Mouse (Mus musculus) neural tube, embryonic 15.5 days (tissue): ENCODE data around the gene Psmb6. TPM values are rescaled to one million over a fixed set of nuclear protein-coding genes. Genes with fewer than 3 reads are reported as not detected.
A peak's percentile ranks its signal among the peaks of the same experiment; 100 is the strongest.
"Not testable (repeated sequence)": the region's sequence is repeated elsewhere in the genome, so short reads cannot be mapped to it uniquely, and the experiment has no call there.

Experiments used
- ATAC-seq: fragments of 200-750 bp; cut with Nextera tagmentation; 2 replicates; pipeline ENCODE4 v1.8.0; 2017; ENCODE audit warnings: mild to moderate bottlenecking, moderate TSS enrichment, moderate library complexity; ENCODE audit not compliant: low FRiP score
- H3K27ac ChIP-seq: fragments of 300-500 bp; sonication (generic); replicated peaks from 2 replicates; pipeline ENCODE4 v1.5.1; 2015; ENCODE audit warnings: mild to moderate bottlenecking, inconsistent platforms
- H3K27me3 ChIP-seq: fragments of 300-500 bp; sonication (generic); replicated peaks from 2 replicates; pipeline ENCODE4 v1.6.1; 2015; ENCODE audit warnings: inconsistent platforms
- H3K36me3 ChIP-seq: fragments of 300-500 bp; sonication (generic); 2 replicates; pipeline ENCODE4 v1.6.1; 2015; ENCODE audit warnings: inconsistent platforms
- H3K4me1 ChIP-seq: fragments of 300-500 bp; sonication (generic); 2 replicates; pipeline ENCODE4 v1.6.1; 2015; ENCODE audit warnings: inconsistent platforms
- H3K4me2 ChIP-seq: fragments of 300-500 bp; sonication (generic); 2 replicates; pipeline ENCODE4 v1.6.1; 2015; ENCODE audit warnings: inconsistent platforms, mild to moderate bottlenecking, moderate library complexity
- H3K4me3 ChIP-seq: fragments of 300-500 bp; sonication (generic); replicated peaks from 2 replicates; pipeline ENCODE4 v1.5.1; 2015; ENCODE audit warnings: mild to moderate bottlenecking, inconsistent platforms
- H3K9ac ChIP-seq: fragments of 300-500 bp; sonication (generic); replicated peaks from 2 replicates; pipeline ENCODE4 v1.6.1; 2015; ENCODE audit warnings: mild to moderate bottlenecking, inconsistent platforms
- H3K9me3 ChIP-seq: fragments of 300-500 bp; sonication (generic); replicated peaks from 2 replicates; pipeline ENCODE4 v1.6.1; 2016; ENCODE audit warnings: inconsistent platforms
- WGBS: fragments of 180-500 bp; shearing (Covaris S2); methylation state at CpG from one replicate; pipeline ENCODE4 v1.1.7; 2015; ENCODE audit warnings: mixed read lengths; 5-methylcytosine and 5-hydroxymethylcytosine counted together
- polyA plus RNA-seq: library from polyadenylated mRNA; unstranded; fragments of >200 nt; fragmentation: Nextera tagmentation; extraction: Ambion mirVana; gene quantifications from 2 replicates; pipeline ENCODE4 v1.2.1, GENCODE M21; 2015

The Psmb6 gene
- polyA plus RNA-seq, 1 experiment from 2014 or later: 815 TPM

DNA sequence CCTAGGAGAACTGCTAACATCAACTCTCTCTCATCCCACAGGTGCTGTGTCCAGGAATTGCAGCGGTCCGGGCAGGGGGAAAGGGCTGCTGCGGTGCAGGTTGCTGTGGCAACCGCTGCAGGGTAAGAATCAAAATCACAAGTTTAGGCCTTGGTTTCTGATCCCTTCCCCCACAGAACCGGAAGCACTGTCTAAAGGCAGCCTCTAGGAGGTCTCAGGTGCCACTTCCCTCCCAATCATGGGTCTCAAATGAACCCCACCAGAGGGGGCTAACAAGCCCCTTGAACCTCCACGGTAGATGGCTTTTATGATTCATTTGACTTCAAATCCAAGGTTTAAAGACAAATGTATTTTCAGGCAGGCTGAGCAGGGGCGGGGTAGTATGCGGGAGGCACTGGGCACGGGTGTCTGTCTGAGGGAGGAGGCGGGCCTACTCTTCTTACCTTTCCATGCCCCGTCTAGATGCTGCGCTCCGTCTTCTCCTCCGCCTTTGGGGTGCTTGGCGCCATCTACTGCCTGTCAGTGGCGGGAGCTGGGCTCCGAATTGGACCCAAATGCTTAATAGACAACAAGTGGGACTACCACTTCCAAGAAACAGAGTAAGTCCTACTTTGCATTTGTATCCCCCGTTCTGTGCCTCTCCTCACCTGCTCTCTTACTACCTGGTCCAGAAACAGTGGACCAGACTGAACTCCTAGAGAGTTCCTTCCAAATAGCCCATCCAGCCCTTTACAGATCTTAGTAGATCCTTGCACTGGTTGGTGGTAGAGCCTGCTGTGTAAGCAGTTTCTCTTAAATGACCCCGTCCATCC, 15.2 kb upstream of the Psmb6 start:
- no peaks in the 10 kb centered on the region for H3K9me3 ChIP-seq
- 10% methylated on average over 19 of the region's 19 CpGs for WGBS
- 0 out of 2 replicates have a peak, but pooled peaks cover 3% of the 10 kb centered on the region for H3K27me3 ChIP-seq
- H3K4me2 ChIP-seq: peak overlapping the region; percentile 45
- 0 out of 2 replicates have a peak overlapping the region, but pooled peaks have one; percentile 12 for H3K4me3 ChIP-seq
- peak; percentile 59; the same call in 1 of the 2 replicates for ATAC-seq
- H3K27ac ChIP-seq: no peak overlapping the region
- no peaks in the 10 kb centered on the region for H3K36me3 ChIP-seq
- no peak overlapping the region for H3K9ac ChIP-seq
- peaks cover 9% of the 10 kb centered on the region for H3K4me1 ChIP-seq

- 54% methylated on average over 2 of the region's 2 CpGs for WGBS
- ATAC-seq: no peak
- Histone ChIP-seq H3K36me3 (no peaks in the 10 kb centered on the region), H3K9ac (no peak overlapping the region), H3K4me1 (peaks cover 9% of the 10 kb centered on the region), H3K4me3 (no peak overlapping the region), H3K27ac (no peak overlapping the region), H3K27me3 (no peaks in the 10 kb centered on the region), H3K9me3 (no peaks in the 10 kb centered on the region), H3K4me2 (no peak overlapping the region)
These were observed 13.9 kb upstream of the Psmb6 start for GRCm38 (mm10) chr11:70511242-70511641.

- Histone ChIP-seq H3K9me3 (no peaks in the 10 kb centered on the region), H3K4me2 (no peak overlapping the region), H3K4me3 (no peak overlapping the region), H3K27me3 (no peaks in the 10 kb centered on the region), H3K9ac (no peak overlapping the region), H3K4me1 (peaks cover 9% of the 10 kb centered on the region), H3K27ac (no peak overlapping the region), H3K36me3 (no peaks in the 10 kb centered on the region)
- WGBS: 85% methylated on average over 7 of the region's 7 CpGs
- no peak for ATAC-seq
These were observed 13.3 kb upstream of the Psmb6 start for GRCm38 (mm10) chr11:70511825-70512224.

DNA sequence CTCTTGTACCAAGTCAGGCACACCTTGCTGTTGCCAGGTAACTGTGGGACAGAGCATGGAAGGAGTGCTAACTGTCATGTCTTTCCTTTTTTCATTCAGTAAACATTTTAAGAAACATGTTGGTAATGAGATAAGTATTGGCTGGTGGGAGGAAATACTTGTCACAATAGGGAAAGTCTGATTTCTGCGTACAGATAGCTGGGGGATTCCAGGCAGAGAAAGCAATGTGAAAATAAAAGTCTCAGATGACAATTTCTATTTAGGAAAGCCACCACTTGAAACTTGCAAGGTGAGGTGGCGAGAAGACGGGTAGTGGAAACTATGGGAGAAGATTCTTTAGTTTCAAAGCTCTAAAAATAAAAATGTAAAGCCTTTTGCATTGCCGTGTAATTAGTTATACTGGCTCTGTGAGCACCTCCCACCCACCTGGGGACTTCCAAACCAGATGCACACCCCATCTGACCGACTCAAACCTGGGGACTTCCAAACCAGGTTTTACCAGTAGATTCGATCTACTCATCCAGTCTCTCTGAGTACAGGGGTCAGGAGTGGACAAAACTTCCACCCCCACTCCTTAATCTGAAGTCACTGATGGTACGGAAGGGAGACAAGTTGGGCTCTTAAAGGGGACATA, 12.3 kb upstream of the Psmb6 start:
- peaks cover 9% of the 10 kb centered on the region for H3K4me1 ChIP-seq
- 86% methylated on average over 7 of the region's 7 CpGs for WGBS
- no peak overlapping the region for H3K4me3 ChIP-seq
- H3K9ac ChIP-seq: no peak overlapping the region
- H3K27ac ChIP-seq: no peak overlapping the region
- H3K27me3 ChIP-seq: no peaks in the 10 kb centered on the region
- ATAC-seq: no peak
- H3K9me3 ChIP-seq: no peaks in the 10 kb centered on the region
- no peaks in the 10 kb centered on the region for H3K36me3 ChIP-seq
- H3K4me2 ChIP-seq: no peak overlapping the region

- Histone ChIP-seq H3K27ac (no peak overlapping the region), H3K4me2 (no peak overlapping the region), H3K9me3 (no peaks in the 10 kb centered on the region), H3K36me3 (no peaks in the 10 kb centered on the region), H3K27me3 (no peaks in the 10 kb centered on the region), H3K9ac (no peak overlapping the region), H3K4me3 (no peak overlapping the region), H3K4me1 (peaks cover 9% of the 10 kb centered on the region)
- WGBS: 39% methylated on average over 11 of the region's 11 CpGs
- no peak for ATAC-seq
These were observed 11.6 kb upstream of the Psmb6 start for GRCm38 (mm10) chr11:70513520-70513919.

- Histone ChIP-seq H3K27ac (no peak within 1 kb of the TSS), H3K9ac (no peak within 1 kb of the TSS), H3K36me3 (no peaks in the 10 kb centered on the region), H3K9me3 (no peaks in the 10 kb centered on the region), H3K4me3 (no peak within 1 kb of the TSS), H3K4me2 (no peak within 1 kb of the TSS), H3K4me1 (peaks cover 9% of the 10 kb centered on the region), H3K27me3 (no peaks in the 10 kb centered on the region)
- ATAC-seq: no peak
- WGBS: 96% methylated on average over 7 of the region's 7 CpGs
These were observed 10.9 kb upstream of the Psmb6 start, which contains the start of gene Vmo1 for GRCm38 (mm10) chr11:70514288-70514687. Vmo1 (minus strand) TSS chr11:70514616.

- H3K27me3 ChIP-seq: 0 out of 2 replicates have a peak, but pooled peaks cover 4% of the 10 kb centered on the region
- H3K9ac ChIP-seq: no peak overlapping the region
- WGBS: 28% methylated on average over 2 of the region's 2 CpGs
- peaks cover 11% of the 10 kb centered on the region for H3K4me1 ChIP-seq
- H3K36me3 ChIP-seq: no peaks in the 10 kb centered on the region
- no peak overlapping the region for H3K4me2 ChIP-seq
- no peaks in the 10 kb centered on the region for H3K9me3 ChIP-seq
- no peak for ATAC-seq
- H3K27ac ChIP-seq: no peak overlapping the region
- H3K4me3 ChIP-seq: no peak overlapping the region
These were observed 8.8 kb upstream of the Psmb6 start for GRCm38 (mm10) chr11:70516352-70516751.

GRCm38 (mm10) chr11:70518436-70518835, 6.7 kb upstream of the Psmb6 start:
- Histone ChIP-seq H3K9me3 (no peaks in the 10 kb centered on the region), H3K4me2 (no peak overlapping the region), H3K36me3 (no peaks in the 10 kb centered on the region), H3K4me3 (no peak overlapping the region), H3K9ac (no peak overlapping the region), H3K27me3 (0 out of 2 replicates have a peak, but pooled peaks cover 4% of the 10 kb centered on the region), H3K27ac (no peak overlapping the region), H3K4me1 (peaks cover 11% of the 10 kb centered on the region)
- 71% methylated on average over 1 of the region's 1 CpGs for WGBS
- no peak for ATAC-seq

- Histone ChIP-seq H3K4me3 (peak within 1 kb of the TSS; percentile 29), H3K9ac (peak within 1 kb of the TSS; percentile 42), H3K27me3 (0 out of 2 replicates have a peak, but pooled peaks cover 4% of the 10 kb centered on the region), H3K27ac (peak within 1 kb of the TSS; percentile 66), H3K4me2 (peak within 1 kb of the TSS; percentile 54), H3K4me1 (peaks cover 11% of the 10 kb centered on the region), H3K9me3 (no peaks in the 10 kb centered on the region), H3K36me3 (no peaks in the 10 kb centered on the region)
- no peak for ATAC-seq
- WGBS: 80% methylated on average over 10 of the region's 10 CpGs
These were observed 6.2 kb upstream of the Psmb6 start, which contains the start of gene Gltpd2 for GRCm38 (mm10) chr11:70518923-70519322. Gltpd2 (plus strand) TSS chr11:70519196.

- ATAC-seq: peak; percentile 56; the same call in 1 of the 2 replicates
- peak overlapping the region; percentile 29 for H3K4me3 ChIP-seq
- peak overlapping the region; percentile 54 for H3K4me2 ChIP-seq
- H3K9ac ChIP-seq: peak overlapping the region; percentile 42
- 0 out of 2 replicates have a peak, but pooled peaks cover 4% of the 10 kb centered on the region for H3K27me3 ChIP-seq
- H3K4me1 ChIP-seq: peaks cover 14% of the 10 kb centered on the region
- WGBS: 16% methylated on average over 41 of the region's 41 CpGs
- no peaks in the 10 kb centered on the region for H3K9me3 ChIP-seq
- H3K27ac ChIP-seq: peak overlapping the region; percentile 66
- H3K36me3 ChIP-seq: no peaks in the 10 kb centered on the region
These were observed 4.9 kb upstream of the Psmb6 start for GRCm38 (mm10) chr11:70520178-70520769.

DNA sequence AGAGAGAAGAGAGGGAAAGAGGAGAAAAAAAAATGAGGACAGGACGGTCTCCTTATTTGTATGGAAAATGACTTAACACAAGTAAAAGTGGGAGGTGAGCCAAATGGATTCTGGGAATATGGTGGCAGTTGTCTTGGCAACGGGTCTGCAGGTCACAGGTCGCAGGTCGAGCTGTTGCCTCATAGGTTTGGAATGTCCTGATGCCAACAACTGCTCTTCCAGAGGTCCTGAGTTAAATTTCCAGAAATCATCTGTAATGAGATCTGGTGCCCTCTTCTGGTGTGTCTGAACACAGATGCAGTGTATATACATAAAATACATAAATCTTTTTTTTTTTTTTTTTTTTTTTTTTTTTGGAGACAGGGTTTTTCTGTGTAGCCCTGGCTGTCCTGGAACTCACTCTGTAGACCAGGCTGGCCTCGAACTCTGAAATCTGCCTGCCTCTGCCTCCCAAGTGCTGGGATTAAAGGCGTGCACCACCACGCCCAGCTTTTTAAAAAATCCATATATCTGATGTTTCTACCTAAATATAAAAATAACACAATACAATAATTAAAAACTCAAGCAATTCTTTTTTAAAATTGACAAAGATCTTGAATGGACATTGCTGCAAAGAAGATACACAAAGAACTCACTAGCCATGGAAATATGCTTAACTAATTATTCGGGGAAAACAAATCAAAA, 1.7 kb upstream of the Psmb6 start:
- 89% methylated on average over 8 of the region's 8 CpGs for WGBS
- H3K27ac ChIP-seq, H3K9me3 ChIP-seq, H3K4me3 ChIP-seq, H3K9ac ChIP-seq, H3K4me2 ChIP-seq, H3K27me3 ChIP-seq, ATAC-seq: not testable (repeated sequence)
- Histone ChIP-seq H3K36me3 (peaks cover 20% of the 10 kb centered on the region), H3K4me1 (peaks cover 31% of the 10 kb centered on the region)
